Mouse (Mus musculus) MEL (cell line): ENCODE data around the gene Egfl8.

Source experiments
- CHD2 ChIP-seq: IDR thresholded peaks from 2 replicates; pipeline ENCODE4 v1.6.1; 2011; ENCODE audit warnings: low read length, improper control_type of control experiment
- CTCF ChIP-seq, 3 experiments: IDR thresholded peaks in 2 of 3; conservative IDR thresholded peaks in 1 of 3; 2 replicates each; pipeline ENCODE4 v1.5.1; 2011 to 2012; ENCODE audit warnings: low read length in 3 of 3, low read depth in 2 of 3, mild to moderate bottlenecking in 2 of 3, improper control_type of control experiment in 1 of 3, inconsistent platforms in 1 of 3, mixed read lengths in 1 of 3, moderate library complexity in 1 of 3; ENCODE audit not compliant: control insufficient read depth in 1 of 3, insufficient read depth in 1 of 3, poor library complexity in 1 of 3, severe bottlenecking in 1 of 3
- EP300 ChIP-seq, 2 experiments: IDR thresholded peaks; 2 replicates each; pipeline ENCODE4 v1.6.1; 2011; ENCODE audit warnings: improper control_type of control experiment in 2 of 2, low read length in 2 of 2, low read depth in 1 of 2, mild to moderate bottlenecking in 1 of 2
- MAX ChIP-seq: IDR thresholded peaks from 2 replicates; pipeline ENCODE4 v1.6.1; 2011; ENCODE audit warnings: low read length, improper control_type of control experiment
- MEF2A ChIP-seq: IDR thresholded peaks from 2 replicates; pipeline ENCODE4 v1.6.1; 2014; ENCODE audit warnings: low read depth, mild to moderate bottlenecking, inconsistent platforms, low read length, improper control_type of control experiment; ENCODE audit not compliant: poor library complexity, insufficient replicate concordance, severe bottlenecking; ENCODE audit errors: extremely low read depth
- MYB ChIP-seq: IDR thresholded peaks from 2 replicates; pipeline ENCODE4 v1.6.1; 2011; ENCODE audit warnings: mild to moderate bottlenecking, low read depth, low read length, improper control_type of control experiment
- POLR2A ChIP-seq, 2 experiments: IDR thresholded peaks; 2 replicates each; pipeline ENCODE4 v1.6.1; 2011 to 2012; ENCODE audit warnings: low read length in 2 of 2, mild to moderate bottlenecking in 2 of 2, control low read depth in 1 of 2, improper control_type of control experiment in 1 of 2, low read depth in 1 of 2, moderate library complexity in 1 of 2; ENCODE audit not compliant: control insufficient read depth in 1 of 2, insufficient read depth in 1 of 2, poor library complexity in 1 of 2
- POLR2AphosphoS2 ChIP-seq: IDR thresholded peaks from 2 replicates; pipeline ENCODE4 v1.6.1; 2011; ENCODE audit warnings: low read length, improper control_type of control experiment
- POLR2AphosphoS5 ChIP-seq: IDR thresholded peaks from 2 replicates; pipeline ENCODE4 v1.6.1; 2012; ENCODE audit warnings: low read depth, borderline replicate concordance, mild to moderate bottlenecking, inconsistent platforms, low read length, moderate library complexity, mixed read lengths
- SIN3A ChIP-seq: IDR thresholded peaks from 2 replicates; pipeline ENCODE4 v1.6.1; 2012; ENCODE audit warnings: low read length, improper control_type of control experiment, inconsistent platforms
- UBTF ChIP-seq: IDR thresholded peaks from 2 replicates; pipeline ENCODE4 v1.6.1; 2012; ENCODE audit warnings: low read depth, mild to moderate bottlenecking, inconsistent platforms, low read length, improper control_type of control experiment, moderate library complexity, borderline replicate concordance; ENCODE audit not compliant: insufficient read depth
- USF1 ChIP-seq: IDR thresholded peaks from 2 replicates; pipeline ENCODE4 v1.6.1; 2014; ENCODE audit warnings: low read depth, mild to moderate bottlenecking, inconsistent platforms, low read length, improper control_type of control experiment, moderate library complexity

- TF ChIP-seq CTCF (IDR thresholded peaks at IDR 0.05 in 2 of 3, conservative IDR thresholded peaks at IDR 0.05 in 1 of 3; ENCODE audit: control insufficient read depth in 1 of 3, insufficient read depth in 1 of 3, low read depth in 2 of 3, low read length in 3 of 3, poor library complexity in 1 of 3, severe bottlenecking in 1 of 3) (no peak), POLR2A (IDR thresholded peaks at IDR 0.05; ENCODE audit: control insufficient read depth in 1 of 2, insufficient read depth in 1 of 2, low read depth in 1 of 2, low read length in 2 of 2, poor library complexity in 1 of 2) (peak in 1 of 2 experiments; percentile 65; a peak in 2 of 4 replicates), SIN3A (peak; percentile 88), MAX (peak; percentile 67; the same call in 1 of the 2 replicates), UBTF (no peak), MEF2A (no peak), EP300 (IDR thresholded peaks at IDR 0.05; ENCODE audit: low read depth in 1 of 2, low read length in 2 of 2) (no peak), POLR2AphosphoS2 (no peak), USF1 (no peak), POLR2AphosphoS5 (no peak), MYB (no peak), CHD2 (peak; percentile 93)
Observed at GRCm38 (mm10) chr17:34603375-34604060, 12.3 kb downstream of the Egfl8 start, which contains the start of gene Rnf5.
